Mouse (Mus musculus) CH12.LX (cell line): ENCODE measurements around the gene Mpl.

Source experiments
- CHD1 ChIP-seq: IDR thresholded peaks from 2 replicates; pipeline ENCODE4 v1.6.1; 2012; ENCODE audit warnings: low read depth, low read length, improper control_type of control experiment, inconsistent platforms
- CTCF ChIP-seq, 2 experiments: IDR thresholded peaks in 1 of 2; conservative IDR thresholded peaks in 1 of 2; 2 replicates each; pipeline ENCODE4 v1.5.1; 2011 to 2012; ENCODE audit warnings: low read depth in 2 of 2, low read length in 2 of 2, improper control_type of control experiment in 1 of 2, inconsistent platforms in 1 of 2, mild to moderate bottlenecking in 1 of 2, moderate library complexity in 1 of 2
- JUN ChIP-seq: IDR thresholded peaks from 2 replicates; pipeline ENCODE4 v1.6.1; 2011; ENCODE audit warnings: low read depth, mild to moderate bottlenecking, low read length, improper control_type of control experiment, moderate library complexity; ENCODE audit not compliant: insufficient read depth
- MAFK ChIP-seq: IDR thresholded peaks from 2 replicates; pipeline ENCODE4 v1.6.1; 2011; ENCODE audit warnings: low read length, improper control_type of control experiment; ENCODE audit not compliant: insufficient replicate concordance
- PAX5 ChIP-seq: IDR thresholded peaks from 2 replicates; pipeline ENCODE4 v1.6.1; 2012; ENCODE audit warnings: low read length, inconsistent platforms, mixed read lengths
- POLR2A ChIP-seq: IDR thresholded peaks from 2 replicates; pipeline ENCODE4 v1.6.1; 2011; ENCODE audit warnings: low read depth, mild to moderate bottlenecking, improper control_type of control experiment, low read length
- POLR2AphosphoS2 ChIP-seq: IDR thresholded peaks from 2 replicates; pipeline ENCODE4 v1.6.1; 2011; ENCODE audit warnings: low read depth, low read length, improper control_type of control experiment
- RCOR1 ChIP-seq: conservative IDR thresholded peaks from 2 replicates; pipeline ENCODE4 v1.6.1; 2012; ENCODE audit warnings: low read depth, mild to moderate bottlenecking, inconsistent platforms, low read length, improper control_type of control experiment
- SMC3 ChIP-seq: IDR thresholded peaks from 2 replicates; pipeline ENCODE4 v1.6.1; 2011; ENCODE audit warnings: low read depth, low read length, improper control_type of control experiment
- ZC3H11A ChIP-seq: IDR thresholded peaks from 2 replicates; pipeline ENCODE4 v1.6.1; 2012; ENCODE audit warnings: low read depth, mild to moderate bottlenecking, inconsistent platforms, low read length, improper control_type of control experiment

DNA sequence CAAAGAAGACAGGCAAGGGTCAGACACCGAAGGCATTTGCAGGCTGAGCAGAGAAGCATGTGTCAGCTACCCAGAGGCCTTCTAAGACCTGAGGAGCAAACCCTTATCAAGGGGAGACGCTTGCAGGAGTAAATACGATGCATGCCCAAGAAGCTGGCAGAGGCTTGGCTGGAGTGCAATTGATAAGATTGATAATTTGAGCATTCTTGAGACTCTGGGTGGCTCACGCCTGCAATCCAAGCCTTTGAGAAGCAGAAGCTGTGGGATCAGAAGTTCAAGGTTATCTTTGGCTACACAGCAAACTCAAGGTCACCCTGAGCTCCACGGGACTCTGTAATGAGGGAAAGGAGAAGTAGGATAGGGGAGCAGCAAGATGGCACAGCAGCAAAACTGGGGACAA, 55.4 kb downstream of the Mpl start:
- TF ChIP-seq POLR2A (no peak), CTCF (conservative IDR thresholded peaks at IDR 0.05 in 1 of 2, IDR thresholded peaks at IDR 0.05 in 1 of 2; ENCODE audit: low read depth in 2 of 2, low read length in 2 of 2) (no peak), ZC3H11A (no peak), SMC3 (no peak), MAFK (no peak), POLR2AphosphoS2 (no peak), PAX5 (no peak), RCOR1 (no peak), JUN (no peak), CHD1 (no peak)
